Comparison of ENCODE assay signal across 9 mouse cellular contexts in the genomic region with DNA sequence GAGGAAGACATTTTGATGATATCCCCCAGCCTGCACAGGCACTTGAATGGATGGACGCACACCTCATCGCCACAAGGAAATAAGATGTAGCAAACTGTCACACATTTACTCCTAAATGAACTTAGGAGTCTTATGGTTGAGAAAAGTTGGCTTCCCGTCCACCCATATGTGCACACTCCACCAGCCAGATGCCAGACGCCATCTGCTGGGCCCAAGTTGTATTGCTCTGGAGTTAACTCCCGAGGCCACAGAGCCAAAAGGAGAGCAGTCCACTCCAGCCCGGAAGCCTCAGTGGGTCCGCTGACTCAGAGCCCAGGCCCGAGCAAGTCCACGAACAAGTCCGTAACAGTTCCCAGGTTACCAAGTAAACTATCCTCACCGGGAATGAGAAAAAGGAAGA.
DNase-seq lines count a peak whose midpoint lies in the region; ATAC-seq and TF ChIP-seq lines count a peak whose summit lies in the region.
"Had no signal": no experiment of that assay in that cellular context is flagged by ENCODE, and none has a peak within 500 bp of the region (broad histone marks: within the 10 kb centered on the region; RNA-seq: fewer than 3 reads in every experiment).

No protein-coding gene starts in this region.

- peaks cover 10% of the 10 kb centered on the region; the same call in 1 of the 2 replicates for H3K4me1 ChIP-seq in E14TG2a.4 (replicated peaks; ENCODE audit: low read depth, low read length)
- peaks cover 10% of the 10 kb centered on the region; the same call in 1 of the 2 replicates for H3K4me1 ChIP-seq in forebrain, embryonic 11.5 days (replicated peaks; ENCODE audit: control insufficient read depth, insufficient read depth, low read length)
- peaks cover 11% of the 10 kb centered on the region for H3K4me1 ChIP-seq in heart, embryonic 16.5 days (ENCODE audit: control insufficient read depth, insufficient read depth, low read length)
- peaks cover 0 to 13% of the 10 kb centered on the region in 2 experiments; a peak in 2 of 4 replicates for H3K4me1 ChIP-seq in liver, embryonic 14.5 days (replicated peaks; ENCODE audit: control insufficient read depth in 2 of 2, insufficient read depth in 2 of 2, low read length in 1 of 2)
- peaks cover 7% of the 10 kb centered on the region for H3K4me1 ChIP-seq in thymus, adult 2 months (replicated peaks; ENCODE audit: control insufficient read depth, insufficient read depth, low read length)

- no peak overlapping the region for H3K9ac ChIP-seq in forebrain, embryonic 11.5 days (ENCODE audit: low read length)
- H3K9ac ChIP-seq in heart, embryonic 16.5 days (ENCODE audit: low read length) = no peak overlapping the region
- no peak overlapping the region for H3K9ac ChIP-seq in liver, embryonic 14.5 days (replicated peaks)
- H3K9ac ChIP-seq: embryonic facial prominence, embryonic 13.5 days had no signal

- peak; percentile 75 for ATAC-seq in forebrain, embryonic 11.5 days (replicated peaks; ENCODE audit: low FRiP score)
- 0 out of 2 replicates have a peak, but pooled peaks have one; percentile 59 for ATAC-seq in heart, embryonic 16.5 days (replicated peaks; ENCODE audit: extremely low read depth, insufficient read depth, low FRiP score)
- ATAC-seq in liver, embryonic 14.5 days (ENCODE audit: insufficient read depth) = no peak

- TF ChIP-seq EP300 in liver, embryonic 14.5 days (IDR thresholded peaks at IDR 0.05; ENCODE audit: low read depth) = no peak

- peak; percentile 34 for DNase-seq in brain, embryonic 18.5 days (ENCODE audit: low read depth, low spot score)
- DNase-seq in forebrain, embryonic 11.5 days (ENCODE audit: low spot score) = peak; percentile 87
- DNase-seq in kidney, postnatal 4 days = peak; percentile 92 to 93
- peak; percentile 30 to 35 (median 32) for DNase-seq in liver, embryonic 14.5 days (ENCODE audit: low read depth in 3 of 3, low spot score in 3 of 3)
- peak; percentile 53 for DNase-seq in ovary, postnatal 10 days (ENCODE audit: low spot score)
- peak; percentile 75 for DNase-seq in thymus, adult 2 months

- H3K4me3 ChIP-seq in E14TG2a.4 (replicated peaks; ENCODE audit: low read length) = no peak overlapping the region
- no peak overlapping the region for H3K4me3 ChIP-seq in forebrain, embryonic 11.5 days (ENCODE audit: low read depth, low read length)
- H3K4me3 ChIP-seq in heart, embryonic 16.5 days (ENCODE audit: low read length) = no peak overlapping the region
- no peak overlapping the region for H3K4me3 ChIP-seq in liver, embryonic 14.5 days (ENCODE audit: insufficient read depth in 1 of 2, low read depth in 2 of 2, low read length in 2 of 2)
- no peak overlapping the region for H3K4me3 ChIP-seq in thymus, adult 2 months (ENCODE audit: control insufficient read depth, insufficient read depth, low read length)
- H3K4me3 ChIP-seq: embryonic facial prominence, embryonic 13.5 days had no signal

- WGBS in forebrain, embryonic 11.5 days = 32% methylated on average over 11 of the region's 11 CpGs
- WGBS in heart, embryonic 16.5 days = 11% methylated on average over 11 of the region's 11 CpGs
- WGBS in liver, embryonic 14.5 days (ENCODE audit: insufficient replicate concordance) = 6% methylated on average over 11 of the region's 11 CpGs
- 5% methylated on average over 11 of the region's 11 CpGs for WGBS in thymus, adult 2 months

- no peak for TF ChIP-seq POLR2A in thymus, adult 2 months (IDR thresholded peaks at IDR 0.05; ENCODE audit: control insufficient read depth, extremely low read depth, insufficient read depth, low read length, poor library complexity)

- no peaks in the 10 kb centered on the region for H3K36me3 ChIP-seq in E14TG2a.4 (ENCODE audit: insufficient read depth, low read length)
- no peaks in the 10 kb centered on the region for H3K36me3 ChIP-seq in forebrain, embryonic 11.5 days (ENCODE audit: control insufficient read depth, insufficient read depth, low read length)
- H3K36me3 ChIP-seq in heart, embryonic 16.5 days (ENCODE audit: control insufficient read depth, insufficient read depth) = no peaks in the 10 kb centered on the region
- no peaks in the 10 kb centered on the region for H3K36me3 ChIP-seq in liver, embryonic 14.5 days (replicated peaks; ENCODE audit: control insufficient read depth, insufficient read depth, low read depth)
- H3K36me3 ChIP-seq in thymus, adult 2 months (ENCODE audit: control insufficient read depth, insufficient read depth, low read length) = no peaks in the 10 kb centered on the region
- H3K36me3 ChIP-seq: embryonic facial prominence, embryonic 13.5 days had no signal

- peak; percentile 42 for TF ChIP-seq CTCF in E14TG2a.4 (conservative IDR thresholded peaks at IDR 0.05; ENCODE audit: low read length)
- TF ChIP-seq CTCF in liver, embryonic 14.5 days (IDR thresholded peaks at IDR 0.05; ENCODE audit: low read depth) = peak; percentile 85
- peak; percentile 77; the same call in 1 of the 2 replicates for TF ChIP-seq CTCF in thymus, adult 2 months (IDR thresholded peaks at IDR 0.05; ENCODE audit: borderline replicate concordance, control insufficient read depth, extremely low read depth, insufficient read depth, low read length, poor library complexity)

- 0 out of 2 replicates have a peak, but pooled peaks cover 5% of the 10 kb centered on the region for H3K27me3 ChIP-seq in E14TG2a.4 (ENCODE audit: insufficient read depth, low read length)
- no peaks in the 10 kb centered on the region for H3K27me3 ChIP-seq in forebrain, embryonic 11.5 days (ENCODE audit: control insufficient read depth, insufficient read depth, low read length)
- H3K27me3 ChIP-seq in heart, embryonic 16.5 days (ENCODE audit: control insufficient read depth, insufficient read depth, low read length) = no peaks in the 10 kb centered on the region
- H3K27me3 ChIP-seq in liver, embryonic 14.5 days (ENCODE audit: control insufficient read depth, insufficient read depth, low read length) = no peaks in the 10 kb centered on the region
- no peaks in the 10 kb centered on the region for H3K27me3 ChIP-seq in thymus, adult 2 months (ENCODE audit: control insufficient read depth, insufficient read depth, low read length)
- H3K27me3 ChIP-seq: embryonic facial prominence, embryonic 13.5 days had no signal

- no peak overlapping the region for H3K4me2 ChIP-seq in forebrain, embryonic 11.5 days (ENCODE audit: low read depth, low read length, severe bottlenecking)
- 0 out of 2 replicates have a peak overlapping the region, but pooled peaks have one; percentile 35 for H3K4me2 ChIP-seq in heart, embryonic 16.5 days (ENCODE audit: low read depth, low read length)
- H3K4me2 ChIP-seq in liver, embryonic 14.5 days (ENCODE audit: low read depth) = no peak overlapping the region
- H3K4me2 ChIP-seq: embryonic facial prominence, embryonic 13.5 days had no signal

- H3K27ac ChIP-seq in forebrain, embryonic 11.5 days (ENCODE audit: low read depth, low read length) = no peak overlapping the region
- no peak overlapping the region for H3K27ac ChIP-seq in heart, embryonic 16.5 days (ENCODE audit: low read length)
- H3K27ac ChIP-seq in liver, embryonic 14.5 days = no peak overlapping the region
- no peak overlapping the region for H3K27ac ChIP-seq in thymus, adult 2 months (ENCODE audit: control insufficient read depth, insufficient read depth, low read length)
- H3K27ac ChIP-seq: embryonic facial prominence, embryonic 13.5 days had no signal

- peaks cover 10% of the 10 kb centered on the region; the same call in 1 of the 2 replicates for H3K9me3 ChIP-seq in E14TG2a.4 (ENCODE audit: low read length)
- no peaks in the 10 kb centered on the region for H3K9me3 ChIP-seq in forebrain, embryonic 11.5 days (ENCODE audit: control insufficient read depth, low read length)
- H3K9me3 ChIP-seq in heart, embryonic 16.5 days (replicated peaks; ENCODE audit: control insufficient read depth, low read length) = 0 out of 2 replicates have a peak, but pooled peaks cover 3% of the 10 kb centered on the region
- no peaks in the 10 kb centered on the region for H3K9me3 ChIP-seq in liver, embryonic 14.5 days (ENCODE audit: control insufficient read depth, low read length)
- H3K9me3 ChIP-seq: embryonic facial prominence, embryonic 13.5 days had no signal

Comparison
In these comparisons a context has a peak if more than half of its experiments do, and no peak if none do; other contexts are left out.
1. DNase-seq: peak in every context shown above with its lines; median percentile 92 in kidney, postnatal 4 days; 87 in forebrain, embryonic 11.5 days; 75 in thymus, adult 2 months; 53 in ovary, postnatal 10 days; 34 in brain, embryonic 18.5 days; 32 in liver, embryonic 14.5 days.